Mouse (Mus musculus) thymus, adult 18-20 months (tissue): ENCODE measurements around the gene 5730596B20Rik.

Experiments
- DNase-seq, 2 experiments: peaks; one replicate each; pipeline ENCODE4 v3.0.0; 2022; ENCODE audit warnings: mixed read lengths in 2 of 2

Gene 5730596B20Rik

GRCm38 (mm10) chr6:52177061-52177735 lies at the start of gene 5730596B20Rik:
TSS of gene 5730596B20Rik (plus strand) at chr6:52177498.
- DNase-seq = no peak

- no peak for DNase-seq
Measured at GRCm38 (mm10) chr6:52137841-52138535, 39.3 kb upstream of the 5730596B20Rik start.

GRCm38 (mm10) chr6:52138576-52138975 lies 38.7 kb upstream of the 5730596B20Rik start:
- DNase-seq = no peak

GRCm38 (mm10) chr6:52139115-52139514 lies 38.2 kb upstream of the 5730596B20Rik start:
- no peak for DNase-seq

- DNase-seq = no peak
Measured at GRCm38 (mm10) chr6:52150401-52150966, 26.8 kb upstream of the 5730596B20Rik start.

- no peak for DNase-seq
Measured at GRCm38 (mm10) chr6:52151571-52151970, 25.7 kb upstream of the 5730596B20Rik start.

- DNase-seq = no peak
Measured at GRCm38 (mm10) chr6:52152226-52153193, 24.8 kb upstream of the 5730596B20Rik start.

- no peak for DNase-seq
Measured at GRCm38 (mm10) chr6:52153270-52153669, 24.0 kb upstream of the 5730596B20Rik start.

GRCm38 (mm10) chr6:52154044-52154443 lies 23.3 kb upstream of the 5730596B20Rik start:
- no peak for DNase-seq

- no peak for DNase-seq
Measured at GRCm38 (mm10) chr6:52155471-52155870, 21.8 kb upstream of the 5730596B20Rik start.

- DNase-seq = no peak
Measured at GRCm38 (mm10) chr6:52156551-52157200, 20.6 kb upstream of the 5730596B20Rik start.

- DNase-seq = no peak
Measured at GRCm38 (mm10) chr6:52157466-52158275, 19.6 kb upstream of the 5730596B20Rik start.

GRCm38 (mm10) chr6:52158276-52159051 lies 18.8 kb upstream of the 5730596B20Rik start, which contains the start of gene Hoxa1:
TSS of gene Hoxa1 (minus strand) at chr6:52158317.
- DNase-seq = peak; percentile 51 to 55

GRCm38 (mm10) chr6:52159164-52159761 lies 18.0 kb upstream of the 5730596B20Rik start:
- no peak for DNase-seq

- no peak for DNase-seq
Measured at GRCm38 (mm10) chr6:52159979-52160378, 17.3 kb upstream of the 5730596B20Rik start.

- no peak for DNase-seq
Measured at GRCm38 (mm10) chr6:52160511-52161335, 16.6 kb upstream of the 5730596B20Rik start.

GRCm38 (mm10) chr6:52161336-52162092 lies 15.8 kb upstream of the 5730596B20Rik start:
- no peak for DNase-seq

- DNase-seq = no peak
Measured at GRCm38 (mm10) chr6:52162093-52162380, 15.3 kb upstream of the 5730596B20Rik start.
